Mouse (Mus musculus) bone marrow, adult 2 months (tissue): ENCODE results near the gene Ldhal6b.

Experiments
- CTCF ChIP-seq: fragments of 200-500 bp; IDR thresholded peaks from 2 replicates; pipeline ENCODE4 v1.5.1; 2011; ENCODE audit warnings: low read length, control low read depth; ENCODE audit not compliant: control insufficient read depth, insufficient read depth
- POLR2A ChIP-seq: fragments of 200-500 bp; IDR thresholded peaks from 2 replicates; pipeline ENCODE4 v1.6.1; 2011; ENCODE audit warnings: low read depth, mild to moderate bottlenecking, control low read depth, low read length, borderline replicate concordance; ENCODE audit not compliant: control insufficient read depth

DNA sequence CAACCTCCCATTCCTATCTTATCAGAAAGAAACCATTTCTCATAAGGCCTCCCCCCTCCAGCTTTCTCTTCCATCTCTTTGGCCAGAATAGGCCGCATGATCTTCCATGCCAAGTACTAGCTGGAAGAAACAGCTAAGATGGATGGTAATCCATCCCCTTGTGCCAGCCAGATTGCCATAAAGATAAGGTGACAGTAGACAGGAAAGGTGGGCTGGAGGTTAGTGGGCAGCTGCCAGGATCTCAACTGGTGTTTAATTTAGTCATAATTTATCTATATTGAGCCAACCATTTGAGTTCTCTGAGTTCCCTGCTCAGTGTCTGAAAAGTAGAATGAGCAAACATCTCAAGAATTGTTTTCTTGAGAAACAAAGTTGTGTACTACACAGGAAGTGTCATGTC, 32.9 kb downstream of the Ldhal6b start:
- no peak for TF ChIP-seq CTCF
- no peak for TF ChIP-seq POLR2A
